In genomic region chr2:62211106-62211505, GRCm38 (mm10) we compare ENCODE assay signal across 24 mouse cellular contexts.
DNase-seq lines count a peak whose midpoint lies in the region; TF ChIP-seq lines count a peak whose summit lies in the region.
"Had no signal": no experiment of that assay in that cellular context is flagged by ENCODE, and none has a peak within 500 bp of the region (broad histone marks: within the 10 kb centered on the region; RNA-seq: fewer than 3 reads in every experiment).

No protein-coding gene starts in this region.

- 39% methylated on average over 5 of the region's 5 CpGs for WGBS in cerebellum, adult 2 months

- TF ChIP-seq POLR2A in cerebellum, adult 2 months (IDR thresholded peaks at IDR 0.05; ENCODE audit: borderline replicate concordance, insufficient read depth, low read length), result no peak

- H3K4me3 ChIP-seq in cerebellum, adult 2 months (replicated peaks; ENCODE audit: insufficient read depth, low read depth, low read length), result no peak overlapping the region
- no peak overlapping the region for H3K4me3 ChIP-seq in left cerebral cortex, adult 2 months
- H3K4me3 ChIP-seq: forebrain, embryonic 13.5 days; gastrocnemius, adult 2 months; heart, adult 2 months; heart, embryonic 12.5 days; hindbrain, embryonic 13.5 days; liver, embryonic 12.5 days; myocyte; neural tube, embryonic 12.5 days had no signal

- no peak overlapping the region for H3K27ac ChIP-seq in cerebellum, adult 2 months (ENCODE audit: insufficient read depth, low read length)
- H3K27ac ChIP-seq in left cerebral cortex, adult 2 months, result no peak overlapping the region
- H3K27ac ChIP-seq: forebrain, embryonic 13.5 days; gastrocnemius, adult 2 months; heart, adult 2 months; hindbrain, embryonic 13.5 days; liver, embryonic 12.5 days; neural tube, embryonic 12.5 days had no signal

- H3K27me3 ChIP-seq in cerebellum, adult 2 months (ENCODE audit: control insufficient read depth, insufficient read depth, low read length), result no peaks in the 10 kb centered on the region
- H3K27me3 ChIP-seq: forebrain, embryonic 13.5 days; heart, embryonic 12.5 days; hindbrain, embryonic 13.5 days; liver, embryonic 12.5 days; neural tube, embryonic 12.5 days had no signal

- intact Hi-C loops in left cerebral cortex, adult 2 months (cut with DNase I), result no loop called here

- DNase-seq in retina, postnatal 1 day, result peak; percentile 1
- no peak for DNase-seq in retina, embryonic 14.5 days (ENCODE audit: low spot score)
- DNase-seq in cerebellum, adult 2 months, result peak; percentile 36 to 43
- DNase-seq in cerebellum, postnatal 14 days, result peak; percentile 39 to 45
- no peak for DNase-seq in c-Kit-positive CD71-positive TER-119-positive erythroid progenitor cells, embryonic 14.5 days (ENCODE audit: low spot score)
- no peak for DNase-seq in left cerebral cortex, adult 2 months (ENCODE audit: extremely low spot score in 1 of 2, low spot score in 2 of 2)
- no peak for DNase-seq in adrenal gland, postnatal 25 days
- DNase-seq: adrenal gland, postnatal 14 days; gastrocnemius, adult 2 months; gastrocnemius, postnatal 36 days; heart, adult 2 months; heart, postnatal 4 days; kidney, adult 9 months; kidney, postnatal 14 days; liver, postnatal 0 days; lung, postnatal 36 days; thymus, adult 2 months; thymus, postnatal 4 days had no signal

- TF ChIP-seq CTCF in cerebellum, adult 2 months (IDR thresholded peaks at IDR 0.05; ENCODE audit: borderline replicate concordance, insufficient read depth, low read depth, low read length), result no peak
- TF ChIP-seq CTCF in left cerebral cortex, adult 2 months (IDR thresholded peaks at IDR 0.05), result no peak

- no peaks in the 10 kb centered on the region for H3K4me1 ChIP-seq in cerebellum, adult 2 months (ENCODE audit: control insufficient read depth, insufficient read depth, low read length)
- H3K4me1 ChIP-seq: forebrain, embryonic 13.5 days; heart, embryonic 12.5 days; hindbrain, embryonic 13.5 days; liver, embryonic 12.5 days; neural tube, embryonic 12.5 days had no signal

Comparison
In these comparisons a context has a peak if more than half of its experiments do, and no peak if none do; other contexts are left out.
1. DNase-seq: peak in retina, postnatal 1 day (single experiment), cerebellum, adult 2 months (2 of 2) and cerebellum, postnatal 14 days (2 of 2); none in retina, embryonic 14.5 days (single experiment), c-Kit-positive CD71-positive TER-119-positive erythroid progenitor cells, embryonic 14.5 days (single experiment), left cerebral cortex, adult 2 months (0 of 2) and adrenal gland, postnatal 25 days (single experiment).